Mouse (Mus musculus) NIH3T3 (cell line): ENCODE data around the gene Gpsm2.
"Not testable (repeated sequence)": the region's sequence is repeated elsewhere in the genome, so short reads cannot be mapped to it uniquely, and the experiment has no call there.

Experiments
- DNase-seq: peaks from one replicate; pipeline ENCODE4 v3.0.0-alpha.2; 2012; ENCODE audit warnings: low read depth

Gpsm2 gene

DNA sequence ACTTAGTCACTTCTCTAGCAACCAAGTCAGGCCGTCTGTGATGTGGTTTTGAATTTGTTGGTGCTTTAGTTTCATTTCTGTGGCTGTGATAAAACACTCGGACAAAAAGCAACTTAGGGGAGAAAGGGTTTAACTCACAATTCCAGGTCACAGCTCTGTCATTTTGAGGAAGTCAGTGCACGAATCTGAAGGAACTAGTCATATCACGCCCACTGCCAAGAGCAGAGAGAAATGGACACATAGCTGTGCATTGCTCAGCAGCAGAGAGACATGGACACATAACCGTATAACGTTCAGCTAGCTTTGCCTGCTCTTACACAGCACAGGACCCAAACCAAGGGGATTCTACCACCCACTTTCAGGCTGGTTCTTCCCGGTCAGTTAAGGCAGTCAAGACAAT lies 4.3 kb upstream of the Gpsm2 start:
- no peak for DNase-seq

DNA sequence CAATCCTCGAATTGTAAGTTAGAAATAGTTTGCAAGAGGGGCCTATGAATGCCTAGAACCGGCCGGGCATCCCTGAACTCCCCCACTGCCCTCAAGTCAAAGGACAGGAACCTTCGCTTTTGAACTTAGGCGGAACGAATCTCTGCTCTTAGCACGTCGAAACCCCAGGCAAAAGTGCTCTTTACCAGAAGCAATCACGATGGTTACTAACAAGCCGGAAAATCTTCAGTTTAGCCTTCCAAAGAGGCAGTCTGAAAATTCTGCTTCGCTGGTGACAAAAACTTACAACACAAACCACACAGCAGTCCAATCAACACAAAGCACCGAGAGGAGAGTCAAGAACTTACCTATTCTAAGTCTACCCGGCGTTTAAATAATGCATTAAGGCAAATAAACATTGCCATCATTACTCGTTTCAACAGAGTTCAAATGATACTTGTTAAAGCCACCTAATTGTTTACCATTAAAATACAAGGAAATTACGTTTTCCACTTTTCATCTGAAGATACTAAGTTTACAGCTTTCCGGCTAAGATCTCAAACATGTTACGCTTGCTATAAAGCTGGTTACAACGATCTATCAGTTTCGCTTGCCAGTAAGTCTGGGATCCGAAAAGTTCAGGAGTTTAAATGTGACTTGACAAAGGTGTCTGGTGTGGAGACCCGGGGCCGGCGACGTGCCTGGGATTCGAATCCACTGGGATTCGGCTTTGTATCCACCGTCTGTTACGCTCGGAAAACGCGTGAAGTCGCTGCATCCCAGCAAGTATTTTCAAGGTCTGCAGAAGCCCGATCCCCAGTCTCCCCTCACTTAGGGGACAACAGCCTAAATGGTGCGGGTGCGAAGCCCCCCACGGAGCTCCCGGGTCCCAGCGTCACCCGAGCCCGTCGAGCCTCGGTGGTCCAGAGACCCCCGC lies 775 bp downstream of the Gpsm2 start:
- DNase-seq: peak; percentile 76

DNA sequence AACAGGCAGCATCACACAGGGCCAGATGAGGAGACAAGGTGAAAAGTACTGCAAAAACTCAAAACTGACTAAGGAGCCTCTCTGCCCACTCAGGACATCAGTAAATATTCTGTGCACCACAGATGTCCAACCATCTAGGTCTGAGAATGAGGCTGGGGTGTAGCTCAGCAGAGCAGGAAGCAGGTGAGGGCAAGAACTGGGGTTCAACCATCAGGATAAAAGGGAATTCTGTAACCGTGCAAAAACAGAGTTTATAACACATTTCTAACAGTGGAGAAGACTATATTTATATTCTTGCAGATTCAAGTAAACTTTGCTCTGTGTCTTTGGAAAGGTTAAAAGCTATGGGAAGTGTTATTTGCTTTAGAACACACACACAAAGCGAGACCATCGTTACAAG lies 2.3 kb downstream of the Gpsm2 start:
- no peak for DNase-seq

DNA sequence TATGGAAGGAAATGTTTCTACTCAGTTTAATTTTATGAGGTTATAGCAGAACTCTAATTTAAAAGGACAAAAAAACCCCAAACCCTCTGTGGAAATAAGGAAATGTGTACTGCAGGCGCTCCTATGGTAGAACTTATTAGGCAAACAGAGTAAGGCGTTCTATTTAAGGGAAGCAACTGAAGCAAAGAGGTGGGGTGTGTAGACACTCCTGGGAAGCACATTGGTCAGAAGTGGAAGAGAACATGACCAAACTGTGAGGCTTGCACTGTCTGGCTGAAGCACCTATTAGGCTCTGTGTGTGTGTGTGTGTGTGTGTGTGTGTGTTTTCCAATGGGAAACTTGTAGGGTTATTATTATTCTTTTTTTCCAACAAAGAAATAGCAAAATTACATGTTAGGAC lies 2.8 kb downstream of the Gpsm2 start:
- no peak for DNase-seq

DNA sequence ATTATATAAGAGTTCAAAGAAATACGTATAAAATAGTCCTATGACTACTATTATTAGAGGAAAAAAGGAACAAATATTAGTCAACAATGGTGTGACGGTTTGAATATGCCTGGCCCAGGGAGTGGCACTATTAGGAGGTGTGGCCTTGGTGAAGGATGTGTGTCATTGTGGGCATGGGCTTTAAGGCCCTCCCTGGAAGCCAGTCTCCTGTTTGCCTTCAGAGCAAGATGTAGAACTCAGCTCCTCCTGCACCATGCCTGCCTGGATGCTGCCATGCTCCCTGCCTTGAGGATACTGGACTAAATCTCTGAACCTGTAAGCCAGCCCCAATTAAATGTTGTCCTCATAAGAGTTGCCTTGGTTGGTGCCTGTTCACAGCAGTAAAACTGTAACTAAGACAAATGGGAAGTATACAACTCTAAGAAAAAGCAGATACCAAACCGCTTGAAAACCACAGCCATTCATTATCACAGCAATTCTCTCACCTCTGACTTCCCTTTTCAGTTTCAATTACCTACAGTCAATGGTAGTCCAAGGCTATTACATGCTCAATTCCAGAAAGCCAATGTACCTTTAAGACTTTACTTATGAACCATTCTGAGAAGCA lies 4.1 kb downstream of the Gpsm2 start:
- no peak for DNase-seq

DNA sequence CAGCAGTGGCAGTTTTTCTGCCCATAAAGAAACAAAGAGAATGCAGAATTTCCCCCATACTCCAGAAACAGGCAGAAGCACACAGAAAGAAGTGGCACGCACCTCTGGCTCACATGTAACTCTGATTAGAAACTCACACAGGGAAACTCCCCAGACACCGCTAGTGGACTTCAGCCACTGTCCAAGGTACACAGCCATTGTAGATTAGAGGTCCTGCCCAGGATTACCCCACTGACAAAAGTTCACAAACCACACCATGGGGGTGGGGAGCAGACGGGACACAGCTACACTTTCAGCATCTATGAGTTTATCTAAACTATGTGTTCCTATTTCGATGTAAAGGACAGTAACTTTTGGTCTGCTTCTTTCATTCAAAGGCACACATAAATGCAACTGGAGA lies 7.3 kb downstream of the Gpsm2 start:
- no peak for DNase-seq

DNA sequence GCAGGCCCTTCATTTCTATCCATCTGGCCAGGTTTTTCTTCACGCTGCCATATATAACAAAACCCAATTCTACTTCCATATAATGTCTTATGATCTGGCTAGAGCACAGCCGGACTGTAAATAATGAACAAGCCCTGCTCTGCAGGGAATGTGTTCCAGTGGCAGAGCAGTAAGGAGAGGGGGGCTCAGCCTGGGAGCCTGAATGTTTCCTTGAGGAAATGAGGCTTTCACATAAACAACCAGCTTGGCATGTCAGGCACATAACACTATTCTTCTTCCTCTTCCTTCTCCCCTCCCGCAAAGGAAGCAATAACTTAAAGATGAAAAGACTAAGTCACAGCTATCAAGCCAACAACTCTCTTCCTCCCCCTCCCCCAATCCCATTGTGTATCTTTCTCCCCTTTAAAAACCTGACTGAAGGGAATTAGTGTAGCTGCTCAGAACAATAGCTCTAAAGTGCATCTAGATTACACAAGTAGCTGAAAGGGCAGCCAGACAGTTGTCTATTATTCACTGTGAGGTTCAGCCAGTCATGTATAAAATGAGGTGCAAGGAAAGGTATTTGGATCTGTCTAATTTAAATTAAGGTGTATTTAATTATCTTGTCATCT lies 8.9 kb downstream of the Gpsm2 start:
- no peak for DNase-seq

DNA sequence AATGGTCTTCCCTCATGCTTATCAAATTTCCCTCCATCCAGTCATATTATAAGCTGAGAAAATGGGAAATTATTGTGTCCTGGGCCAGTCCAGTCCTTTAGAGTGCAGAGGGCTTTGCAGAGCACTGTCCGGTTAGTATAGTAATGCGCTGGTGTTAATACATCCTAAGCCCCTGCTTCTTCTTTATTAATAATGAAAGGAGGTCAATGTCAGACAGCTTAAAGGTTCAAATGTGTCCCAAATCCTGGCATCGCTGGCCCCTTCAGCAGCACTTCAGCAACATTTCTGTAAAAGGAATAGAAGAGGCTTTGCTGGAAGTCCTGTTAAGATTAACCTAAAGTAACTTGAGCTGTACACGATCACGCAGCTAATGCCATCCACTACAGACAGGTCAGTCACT lies 10.8 kb downstream of the Gpsm2 start:
- DNase-seq: no peak

DNA sequence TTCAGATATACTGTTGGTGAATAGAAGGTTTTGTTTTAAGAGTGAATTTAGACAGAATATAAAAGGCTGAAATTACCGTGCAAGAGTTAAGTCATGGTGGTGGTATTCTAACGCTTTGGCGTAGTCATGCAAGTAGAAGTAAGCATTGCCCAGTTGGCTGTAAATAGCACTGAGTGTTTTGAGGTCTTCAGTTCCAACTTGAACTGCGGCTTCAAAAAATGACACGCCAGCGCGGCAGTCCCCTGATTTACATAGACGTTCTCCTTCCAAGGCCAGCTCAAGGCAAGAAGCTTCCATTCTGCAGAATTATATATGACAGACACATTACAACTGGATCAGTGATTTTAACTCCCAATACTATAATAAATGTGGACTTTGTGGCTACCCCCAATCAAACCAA lies 19.3 kb downstream of the Gpsm2 start:
- DNase-seq: no peak

DNA sequence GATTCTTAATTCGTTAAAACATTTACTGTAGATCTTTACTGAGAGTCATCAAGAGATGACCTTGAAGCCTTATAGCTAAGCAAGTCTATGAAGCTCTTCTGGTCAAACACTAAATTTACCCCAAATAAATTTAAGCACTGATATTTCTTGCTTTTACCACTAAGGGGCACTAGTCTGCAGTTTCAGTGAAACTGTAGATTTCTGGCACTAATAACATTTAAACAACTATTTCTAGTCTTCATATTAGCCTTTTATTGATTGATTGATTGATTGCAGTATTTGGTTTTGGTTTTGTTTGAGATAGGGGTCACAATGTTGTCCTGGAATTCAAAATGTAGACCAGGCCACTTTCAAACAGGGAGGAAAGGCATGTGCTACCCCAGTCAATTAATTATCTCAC lies 20.9 kb downstream of the Gpsm2 start:
- peak; percentile 70 for DNase-seq

DNA sequence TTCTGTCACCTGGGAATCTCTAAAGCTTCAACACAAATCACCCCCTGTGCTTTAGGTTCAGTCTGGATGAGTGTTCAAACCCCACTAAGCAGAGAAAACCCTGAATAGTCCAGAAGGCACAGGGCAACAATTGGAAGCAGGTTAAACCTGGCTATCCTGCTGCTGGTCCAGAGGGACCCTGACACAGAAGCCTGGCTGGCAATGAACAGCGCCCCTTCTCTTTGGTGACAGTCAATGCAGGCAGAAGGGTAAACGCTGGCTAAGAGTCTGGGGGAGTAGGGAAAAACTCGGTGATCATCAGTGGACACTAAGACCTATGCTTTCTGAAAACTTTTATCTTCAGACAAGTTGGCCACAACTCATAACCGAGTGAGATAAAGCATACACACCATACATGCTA lies 22.3 kb downstream of the Gpsm2 start:
- DNase-seq: no peak

DNA sequence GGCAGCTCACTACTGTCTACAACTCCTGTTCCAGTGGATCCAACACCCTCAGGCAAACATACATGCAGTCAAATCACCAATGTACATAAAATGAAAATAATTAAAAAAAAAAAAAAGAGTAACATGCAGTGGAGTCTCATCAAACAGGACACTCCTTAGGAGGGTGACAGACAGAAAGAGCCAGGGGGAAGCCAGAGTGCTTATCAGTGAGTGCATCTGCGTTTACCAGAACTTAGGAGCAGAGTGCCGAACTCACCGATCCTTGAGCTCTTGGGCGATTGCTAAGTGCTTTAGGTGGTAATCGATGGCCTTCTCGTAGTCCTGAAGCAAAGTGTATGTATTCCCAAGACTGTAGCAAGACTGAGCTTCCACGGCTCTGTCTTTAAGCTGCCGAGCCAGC lies 23.4 kb downstream of the Gpsm2 start:
- no peak for DNase-seq

DNA sequence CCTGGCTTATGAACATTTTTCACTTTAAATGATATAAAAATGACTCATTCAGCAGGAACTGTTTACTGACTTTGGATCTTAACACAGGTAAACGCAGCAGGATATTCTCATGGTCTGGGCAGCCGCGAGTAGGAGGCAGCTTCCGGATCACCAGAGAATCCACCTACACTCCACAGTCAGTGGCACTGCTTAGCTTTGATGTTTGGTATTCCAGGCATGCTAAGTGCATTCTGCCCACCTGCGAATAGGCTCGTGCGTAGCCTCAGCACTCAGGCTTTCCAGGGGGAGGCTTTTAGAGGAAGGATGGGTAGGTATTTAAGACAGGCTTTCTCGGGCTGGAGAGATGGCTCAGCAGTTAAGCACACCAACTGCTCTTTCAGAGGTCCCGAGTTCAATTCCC lies 27.8 kb downstream of the Gpsm2 start:
- no peak for DNase-seq

DNA sequence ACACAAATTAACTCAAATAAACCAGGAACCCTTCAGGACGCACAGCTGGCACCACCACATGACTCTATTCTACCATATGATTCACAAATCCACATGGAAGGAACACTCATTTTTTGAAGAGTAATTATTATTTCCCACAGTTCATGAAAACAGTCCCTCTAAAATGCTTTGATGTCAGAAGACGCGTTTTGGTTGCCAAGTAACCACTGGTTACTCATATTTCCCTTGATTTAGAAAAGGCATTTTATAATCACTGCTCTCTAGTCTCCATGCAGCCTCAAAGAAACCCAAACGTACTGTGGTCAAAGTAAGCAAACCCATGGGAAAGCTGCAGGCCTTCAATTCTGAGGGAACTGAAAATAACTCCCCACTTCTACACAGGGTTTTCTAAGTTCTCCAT lies 32.1 kb downstream of the Gpsm2 start:
- DNase-seq: no peak

DNA sequence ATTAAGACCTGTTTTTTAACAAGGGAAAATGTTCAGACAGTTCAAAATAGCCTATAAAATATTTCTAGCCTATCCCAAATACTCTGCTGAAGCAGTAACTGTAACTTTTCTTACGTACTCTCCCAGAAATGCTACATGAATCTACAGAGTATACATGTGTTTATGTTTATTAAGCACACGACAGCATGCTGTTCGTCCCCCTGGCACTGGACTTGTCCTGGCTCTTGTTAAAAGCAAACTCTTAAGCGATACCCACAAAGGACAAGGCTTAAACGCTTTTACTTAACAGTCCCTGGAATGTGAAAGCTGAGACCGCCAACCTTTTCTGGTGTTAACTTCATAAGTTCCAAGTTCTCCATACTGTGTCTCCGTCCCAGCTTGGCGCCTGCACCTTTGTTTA lies 32.7 kb downstream of the Gpsm2 start:
- DNase-seq: no peak

DNA sequence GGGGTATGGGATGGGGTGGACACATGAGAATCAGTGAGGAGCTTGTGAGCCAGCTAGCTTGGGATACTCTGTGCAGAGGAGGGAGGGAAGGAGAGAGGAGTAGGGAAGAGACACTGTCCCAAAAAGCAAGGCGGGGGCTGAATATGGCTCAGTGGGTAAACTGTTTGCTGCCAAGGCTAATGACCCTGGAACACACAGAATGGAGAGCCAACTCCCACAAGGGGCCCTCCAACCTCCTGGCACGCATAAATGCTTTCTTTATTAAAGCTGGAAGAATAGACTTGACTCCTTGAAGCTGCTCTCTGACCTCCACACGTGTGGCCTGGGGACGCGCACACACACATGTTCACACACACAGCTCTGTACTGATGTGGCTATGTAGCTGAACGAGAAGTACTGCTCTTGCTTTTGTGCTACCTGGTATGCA lies 33.1 kb downstream of the Gpsm2 start:
- DNase-seq: no peak

DNA sequence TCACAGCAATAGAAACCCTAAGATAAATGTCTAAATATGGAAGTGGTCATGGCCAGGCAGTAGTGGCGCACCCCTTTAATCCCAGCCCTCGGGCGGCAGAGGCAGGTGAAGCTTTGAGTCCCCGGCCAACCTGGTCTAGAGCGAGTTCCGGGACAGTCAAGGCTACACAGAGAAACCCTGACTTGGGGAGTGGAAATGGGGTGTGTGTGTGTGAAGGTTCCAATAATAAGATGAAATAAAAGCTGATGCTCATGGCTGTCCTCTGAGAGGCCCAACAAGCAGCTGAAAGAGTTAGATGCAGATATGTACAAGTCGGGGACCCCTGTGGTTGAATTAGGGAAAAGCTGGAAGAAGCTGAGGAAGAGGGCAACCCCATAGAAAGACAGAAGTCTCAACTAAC lies 36.4 kb downstream of the Gpsm2 start:
- no peak for DNase-seq

DNA sequence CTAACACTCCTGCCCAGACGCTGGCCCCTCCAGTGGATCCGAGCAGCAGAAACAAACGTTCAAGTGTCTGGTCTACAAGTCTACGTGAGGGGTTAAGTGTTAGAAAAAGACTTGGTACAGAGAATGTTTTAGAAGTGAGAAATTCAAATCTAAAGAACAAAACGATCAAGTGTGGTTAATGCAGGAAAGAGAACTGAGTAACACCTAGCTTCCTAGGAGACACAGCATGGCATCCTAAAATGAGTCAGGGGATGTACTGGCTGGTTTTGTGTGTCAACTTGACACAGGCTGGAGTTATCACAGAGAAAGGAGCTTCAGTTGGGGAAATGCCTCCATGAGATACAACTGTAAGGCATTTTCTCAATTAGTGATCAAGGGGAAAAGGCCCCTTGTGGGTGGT lies 38.5 kb downstream of the Gpsm2 start:
- DNase-seq: not testable (repeated sequence)

DNA sequence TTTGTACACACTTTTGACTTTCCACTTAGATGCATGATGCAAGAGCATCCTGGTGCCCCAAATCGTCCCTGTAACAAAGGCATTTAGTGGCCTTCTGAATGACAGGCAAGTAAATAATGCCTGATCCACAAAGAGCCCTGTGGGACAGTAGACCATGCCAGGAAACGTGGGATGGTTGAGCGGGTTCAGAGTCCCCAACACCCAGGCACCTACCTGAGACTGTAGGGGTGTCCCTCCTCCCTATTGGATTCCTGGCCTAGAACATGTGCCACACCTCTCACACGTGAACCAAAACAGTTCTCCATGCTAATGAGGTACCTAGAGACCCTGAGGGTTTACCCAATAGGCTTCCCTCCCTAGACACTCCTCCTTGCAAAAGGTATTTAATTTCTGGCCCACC lies 41.1 kb downstream of the Gpsm2 start:
- DNase-seq: no peak

DNA sequence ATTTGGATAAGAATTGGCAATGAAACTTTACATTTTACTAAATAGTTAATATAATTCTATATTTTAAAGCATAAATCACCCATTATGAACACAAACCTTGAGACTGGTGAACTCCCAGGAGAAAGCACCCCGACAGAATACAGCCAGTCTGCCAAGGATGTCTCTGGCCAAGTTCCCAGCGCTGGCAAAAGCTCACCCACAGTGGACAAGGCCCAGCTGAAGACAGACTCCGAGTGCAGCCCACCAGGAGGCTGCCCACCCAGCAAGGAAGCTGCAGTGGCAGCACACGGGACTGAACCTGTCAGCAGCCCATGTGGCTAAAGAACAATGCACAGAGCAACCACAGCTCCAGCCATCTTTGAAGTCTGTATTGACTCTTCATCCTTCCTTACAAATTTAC lies 45.5 kb downstream of the Gpsm2 start:
- DNase-seq: no peak

DNA sequence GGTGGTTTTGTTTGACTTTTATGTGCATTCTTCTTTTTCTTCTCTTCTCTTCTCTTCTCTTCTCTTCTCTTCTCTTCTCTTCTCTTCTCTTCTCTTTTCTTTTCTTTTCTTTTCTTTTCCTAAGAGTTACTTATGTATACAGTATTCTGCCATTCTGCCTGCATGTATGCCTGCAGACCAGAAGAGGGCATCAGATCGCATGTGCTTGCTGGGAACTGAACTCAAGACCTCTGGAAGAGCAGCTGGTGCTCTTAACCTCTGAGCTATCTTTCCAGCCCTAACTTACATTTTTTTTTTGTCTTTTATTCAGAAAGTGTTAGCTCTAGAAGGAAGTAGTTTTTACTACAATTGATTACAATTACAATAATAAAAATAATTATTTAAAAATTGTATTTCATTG lies 61.2 kb downstream of the Gpsm2 start:
- peak; percentile 19 for DNase-seq

DNA sequence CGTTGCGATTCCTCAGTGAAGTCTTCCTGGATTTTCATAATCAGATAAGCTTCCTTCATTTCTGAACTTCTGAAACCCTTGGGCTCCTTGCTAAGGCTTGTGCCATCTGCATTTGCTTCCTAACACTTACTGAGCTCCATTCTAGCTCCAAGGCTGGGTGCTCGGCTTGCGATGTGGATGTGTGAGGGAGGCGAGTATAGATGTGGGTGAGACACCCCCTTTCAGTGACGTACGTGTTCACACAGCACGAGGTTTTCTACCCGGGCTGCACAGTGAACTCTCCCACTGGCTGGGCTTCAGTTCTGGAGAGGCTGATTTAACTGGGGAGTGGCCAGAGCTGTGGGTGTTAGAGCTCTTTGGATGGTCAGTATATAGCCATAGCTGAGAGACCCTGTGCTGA lies 63.5 kb downstream of the Gpsm2 start:
- DNase-seq: no peak

DNA sequence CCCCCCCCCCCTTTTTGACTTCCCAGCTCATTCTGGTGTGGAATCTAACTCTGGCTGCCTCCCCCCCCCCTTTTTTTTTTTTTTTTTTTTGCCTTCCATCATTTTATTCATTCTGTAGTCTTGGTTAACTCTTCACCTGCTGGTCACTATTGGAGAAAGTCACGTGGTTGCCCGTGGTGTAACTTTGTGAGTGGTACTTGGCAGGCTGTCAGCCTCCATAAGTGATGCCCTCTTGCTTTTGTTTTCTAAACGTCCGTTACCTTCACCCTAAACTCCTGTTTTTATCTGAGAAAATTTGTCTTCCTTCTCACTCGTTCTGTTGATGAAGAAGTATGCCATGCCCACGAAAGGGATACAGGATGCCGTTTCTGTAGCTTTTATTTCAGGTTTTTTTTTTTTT lies 66.6 kb downstream of the Gpsm2 start:
- no peak for DNase-seq
